Mouse (Mus musculus) liver, adult 2 months (tissue): ENCODE measurements around the gene Tmem230.

Experiments used
- CTCF ChIP-seq: fragments of 200-500 bp; IDR thresholded peaks from 2 replicates; pipeline ENCODE4 v1.5.1; 2011; ENCODE audit warnings: low read depth, low read length, control low read depth
- POLR2A ChIP-seq: fragments of 200-500 bp; IDR thresholded peaks from 2 replicates; pipeline ENCODE4 v1.6.1; 2011; ENCODE audit warnings: low read length, control low read depth; ENCODE audit not compliant: insufficient read depth; ENCODE audit errors: extremely low read depth

GRCm38 (mm10) chr2:132206316-132206881, 41.2 kb downstream of the Tmem230 start:
- TF ChIP-seq CTCF (no peak), POLR2A (no peak)
